Mouse (Mus musculus): ENCODE results near the gene Cltb. TPM values are rescaled to one million over a fixed set of nuclear protein-coding genes. Genes with fewer than 3 reads are reported as not detected.

Gene Cltb
- total and polyA plus RNA-seq, 2 experiments, result 19.0 to 51.5 TPM

DNA sequence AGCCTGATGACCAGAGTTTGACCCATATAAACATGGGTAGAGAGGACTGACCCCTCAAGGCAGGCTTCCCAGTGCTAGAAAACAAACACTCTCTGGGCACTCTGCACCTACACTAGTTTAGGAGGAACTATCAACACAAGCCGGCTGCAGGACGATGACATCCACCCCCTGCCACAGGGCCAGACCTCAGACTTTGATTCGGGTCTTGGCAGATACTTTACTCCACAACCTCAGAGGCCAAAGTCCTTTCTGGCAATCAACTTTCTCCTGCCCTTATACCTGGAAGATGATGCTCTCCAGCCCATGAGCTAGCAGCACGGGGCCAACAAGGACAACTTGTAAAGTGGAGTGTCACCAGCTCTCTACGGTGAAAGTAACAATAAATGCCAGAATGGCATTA, 28.3 kb downstream of the Cltb start:
- Histone ChIP-seq H3K27me3 (ENCODE audit: control insufficient read depth, insufficient read depth, low read length) (no peaks in the 10 kb centered on the region), H3K27ac (replicated peaks; ENCODE audit: insufficient read depth, low read depth, low read length) (peak overlapping the region; percentile 35), H3K9ac (ENCODE audit: low read depth, low read length) (no peak overlapping the region), H3K4me1 (ENCODE audit: control insufficient read depth, insufficient read depth, low read length) (peaks cover 19% of the 10 kb centered on the region), H3K79me2 (ENCODE audit: control insufficient read depth, insufficient read depth, low read length) (no peaks in the 10 kb centered on the region), H3K4me3 (ENCODE audit: insufficient read depth, low read depth, low read length) (no peak overlapping the region), H3K36me3 (ENCODE audit: control insufficient read depth, insufficient read depth, low read length) (peaks cover 22% of the 10 kb centered on the region)
- TF ChIP-seq POLR2A (IDR thresholded peaks at IDR 0.05; ENCODE audit: extremely low read depth, insufficient read depth, low read length) (no peak), CTCF (IDR thresholded peaks at IDR 0.05; ENCODE audit: low read depth, low read length) (no peak)
- DNase-seq (ENCODE audit: extremely low read depth, low read depth, low spot score), result peak; percentile 92
- 23% methylated on average over 5 of the region's 5 CpGs for WGBS

DNA sequence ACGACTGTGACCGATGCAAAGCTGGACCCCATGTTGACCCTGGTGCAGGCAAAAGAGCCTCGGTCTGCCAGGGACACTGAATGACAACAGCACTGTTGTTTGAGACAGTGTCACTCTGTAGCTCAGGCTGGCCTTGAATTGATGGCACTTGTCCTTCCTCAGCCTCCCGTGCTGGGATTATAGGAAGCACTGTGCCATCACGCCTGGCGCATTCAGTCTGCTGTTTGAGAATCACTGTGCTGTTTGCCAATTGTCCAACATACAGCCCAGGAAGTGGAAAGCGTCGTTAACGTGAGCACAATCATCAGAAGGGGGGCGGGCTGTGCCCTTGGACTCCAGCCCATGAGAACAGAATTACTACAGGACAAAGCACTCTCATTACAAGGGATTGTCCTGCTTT, 29.0 kb downstream of the Cltb start:
- H3K27ac ChIP-seq (replicated peaks; ENCODE audit: insufficient read depth, low read depth, low read length), result peak overlapping the region; percentile 55
- H3K36me3 ChIP-seq (ENCODE audit: control insufficient read depth, insufficient read depth, low read length), result peaks cover 21% of the 10 kb centered on the region

DNA sequence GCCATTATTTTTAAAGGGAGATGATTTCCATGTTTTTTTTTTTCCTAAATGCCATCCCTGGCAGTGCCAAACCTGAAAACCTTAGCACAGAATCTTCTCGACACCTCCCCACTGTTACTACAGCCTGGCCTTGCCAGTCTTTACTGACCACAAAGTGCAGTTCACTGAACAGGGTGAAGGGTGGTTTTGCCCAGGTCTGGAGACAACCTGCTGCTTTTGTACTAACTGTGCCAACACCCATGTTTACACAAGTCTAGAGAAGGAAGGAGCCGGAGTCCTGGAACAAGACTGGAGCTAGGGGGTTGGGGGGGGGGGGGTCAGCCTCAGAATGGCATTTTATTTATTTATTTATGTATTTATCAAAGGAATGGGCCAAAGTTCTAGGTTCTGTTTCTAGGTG, 29.8 kb downstream of the Cltb start:
- TF ChIP-seq POLR2A (IDR thresholded peaks at IDR 0.05; ENCODE audit: extremely low read depth, insufficient read depth, low read length), result no peak
- no peak for TF ChIP-seq CTCF (IDR thresholded peaks at IDR 0.05; ENCODE audit: low read depth, low read length)
- Histone ChIP-seq H3K9ac (ENCODE audit: low read depth, low read length) (no peak overlapping the region), H3K36me3 (ENCODE audit: control insufficient read depth, insufficient read depth, low read length) (peaks cover 18% of the 10 kb centered on the region), H3K4me1 (ENCODE audit: control insufficient read depth, insufficient read depth, low read length) (peaks cover 19% of the 10 kb centered on the region), H3K27me3 (ENCODE audit: control insufficient read depth, insufficient read depth, low read length) (no peaks in the 10 kb centered on the region), H3K79me2 (ENCODE audit: control insufficient read depth, insufficient read depth, low read length) (no peaks in the 10 kb centered on the region), H3K27ac (replicated peaks; ENCODE audit: insufficient read depth, low read depth, low read length) (peak overlapping the region; percentile 39; the same call in 1 of the 2 replicates), H3K4me3 (ENCODE audit: insufficient read depth, low read depth, low read length) (no peak overlapping the region)
- 18% methylated on average over 2 of the region's 2 CpGs for WGBS
- DNase-seq (ENCODE audit: extremely low read depth, low read depth, low spot score), result peak; percentile 81

More for the DNA sequence above, 29.0 kb downstream of the Cltb start:
- H3K27me3 ChIP-seq (ENCODE audit: control insufficient read depth, insufficient read depth, low read length), result no peaks in the 10 kb centered on the region
- 17% methylated on average over 10 of the region's 10 CpGs for WGBS
- H3K4me1 ChIP-seq (ENCODE audit: control insufficient read depth, insufficient read depth, low read length), result peaks cover 19% of the 10 kb centered on the region
- TF ChIP-seq POLR2A (IDR thresholded peaks at IDR 0.05; ENCODE audit: extremely low read depth, insufficient read depth, low read length), result no peak
- no peak for DNase-seq (ENCODE audit: extremely low read depth, low read depth, low spot score)
- H3K79me2 ChIP-seq (ENCODE audit: control insufficient read depth, insufficient read depth, low read length), result no peaks in the 10 kb centered on the region
- no peak overlapping the region for H3K4me3 ChIP-seq (ENCODE audit: insufficient read depth, low read depth, low read length)
- no peak overlapping the region for H3K9ac ChIP-seq (ENCODE audit: low read depth, low read length)

DNA sequence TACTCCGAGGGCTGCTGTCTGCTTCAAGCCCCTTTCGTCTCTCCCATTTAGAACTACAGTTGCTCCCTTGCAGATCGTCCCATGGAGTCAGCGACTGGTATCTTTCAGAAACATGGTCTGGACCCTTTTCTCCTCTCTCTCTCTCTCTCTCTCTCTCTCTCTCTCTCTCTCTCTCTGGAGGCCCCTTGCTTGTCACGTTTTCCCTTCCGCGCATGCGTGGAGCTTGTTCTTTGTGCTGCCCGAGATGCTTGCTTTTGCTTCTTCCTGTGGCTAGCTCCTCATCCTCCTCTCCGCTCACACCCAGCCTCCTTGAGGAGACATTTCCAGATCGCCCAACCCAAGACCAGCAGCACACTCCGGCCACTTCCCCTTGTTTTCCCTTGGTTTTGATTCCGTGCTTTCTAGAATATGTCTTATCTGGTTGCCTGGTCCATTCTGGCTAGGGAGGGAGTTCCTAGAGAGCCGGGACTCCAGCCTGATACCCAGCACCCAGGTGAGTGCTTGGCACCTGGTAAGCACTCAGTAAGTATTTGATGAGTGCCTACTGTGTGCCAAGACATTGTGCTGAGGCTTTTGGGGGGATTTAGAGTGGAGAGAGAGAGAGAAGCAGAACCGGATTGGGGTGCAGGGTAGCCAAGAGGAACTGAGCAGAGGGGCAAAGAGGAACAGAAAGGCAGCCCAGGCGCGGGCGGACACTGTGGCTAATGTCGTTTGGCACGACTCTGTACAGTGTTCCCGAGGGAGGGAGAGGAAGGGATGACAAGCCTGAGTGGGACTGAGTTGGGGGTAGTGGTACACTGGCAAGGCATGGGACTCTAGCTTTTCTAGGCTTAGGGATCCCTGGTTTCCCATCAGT, 33.3 kb downstream of the Cltb start:
- H3K27me3 ChIP-seq (ENCODE audit: control insufficient read depth, insufficient read depth, low read length), result no peaks in the 10 kb centered on the region

DNA sequence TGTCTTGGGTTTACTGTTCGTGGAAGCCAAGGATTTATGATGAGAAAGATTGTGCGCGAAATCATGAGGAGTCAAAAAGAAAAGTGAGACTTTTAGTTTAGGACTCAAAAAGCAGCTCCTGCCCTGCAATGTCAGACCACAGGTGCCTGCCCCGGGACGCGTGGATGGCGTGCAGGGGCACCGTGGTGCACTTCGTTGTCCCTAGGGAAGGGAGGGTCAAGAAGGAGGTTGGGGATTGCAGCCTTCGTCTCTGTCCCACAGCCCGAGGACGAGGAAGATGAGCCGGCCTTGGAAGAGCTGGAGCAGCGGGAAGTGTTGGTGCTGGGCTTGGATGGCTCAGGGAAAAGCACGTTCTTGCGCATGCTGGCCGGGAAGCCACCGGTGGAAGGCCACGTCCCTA, 35.7 kb downstream of the Cltb start:
- Histone ChIP-seq H3K4me3 (ENCODE audit: insufficient read depth, low read depth, low read length) (peak overlapping the region; percentile 80), H3K27ac (replicated peaks; ENCODE audit: insufficient read depth, low read depth, low read length) (peak overlapping the region; percentile 54), H3K79me2 (ENCODE audit: control insufficient read depth, insufficient read depth, low read length) (no peaks in the 10 kb centered on the region), H3K36me3 (ENCODE audit: control insufficient read depth, insufficient read depth, low read length) (no peaks in the 10 kb centered on the region), H3K27me3 (ENCODE audit: control insufficient read depth, insufficient read depth, low read length) (no peaks in the 10 kb centered on the region), H3K4me1 (ENCODE audit: control insufficient read depth, insufficient read depth, low read length) (peaks cover 7% of the 10 kb centered on the region), H3K9ac (ENCODE audit: low read depth, low read length) (peak overlapping the region; percentile 87)
- no peak for TF ChIP-seq CTCF (IDR thresholded peaks at IDR 0.05; ENCODE audit: low read depth, low read length)
- no peak for TF ChIP-seq POLR2A (IDR thresholded peaks at IDR 0.05; ENCODE audit: extremely low read depth, insufficient read depth, low read length)
- no peak for DNase-seq (ENCODE audit: extremely low read depth, low read depth, low spot score)
- WGBS, result 8% methylated on average over 19 of the region's 19 CpGs

More for the DNA sequence above, 33.3 kb downstream of the Cltb start:
- Histone ChIP-seq H3K9ac (ENCODE audit: low read depth, low read length) (no peak overlapping the region), H3K4me1 (ENCODE audit: control insufficient read depth, insufficient read depth, low read length) (peaks cover 21% of the 10 kb centered on the region), H3K27ac (replicated peaks; ENCODE audit: insufficient read depth, low read depth, low read length) (peak overlapping the region; percentile 17; the same call in 1 of the 2 replicates), H3K4me3 (ENCODE audit: insufficient read depth, low read depth, low read length) (no peak overlapping the region), H3K79me2 (ENCODE audit: control insufficient read depth, insufficient read depth, low read length) (no peaks in the 10 kb centered on the region), H3K36me3 (ENCODE audit: control insufficient read depth, insufficient read depth, low read length) (no peaks in the 10 kb centered on the region)
- TF ChIP-seq POLR2A (IDR thresholded peaks at IDR 0.05; ENCODE audit: extremely low read depth, insufficient read depth, low read length), result no peak
- no peak for TF ChIP-seq CTCF (IDR thresholded peaks at IDR 0.05; ENCODE audit: low read depth, low read length)
- WGBS, result 91% methylated on average over 21 of the region's 21 CpGs
- DNase-seq (ENCODE audit: extremely low read depth, low read depth, low spot score), result no peak

Data from liver, adult 2 months (tissue).